In genomic region chr5:136704151-136704550, GRCm38 (mm10) we compare ENCODE assay signal across 20 mouse cellular contexts. TPM values are rescaled to one million over a fixed set of nuclear protein-coding genes. Genes with fewer than 3 reads are reported as not detected.
DNase-seq lines count a peak whose midpoint lies in the region; ATAC-seq and TF ChIP-seq lines count a peak whose summit lies in the region.
"Had no signal": no experiment of that assay in that cellular context is flagged by ENCODE, and none has a peak within 500 bp of the region (broad histone marks: within the 10 kb centered on the region; RNA-seq: fewer than 3 reads in every experiment).

No protein-coding gene starts in this region.

- H3K9ac ChIP-seq in liver, postnatal 0 days (replicated peaks), result no peak overlapping the region
- H3K9ac ChIP-seq: embryonic facial prominence, embryonic 12.5 days; forebrain, embryonic 12.5 days; heart, embryonic 15.5 days; hindbrain, embryonic 14.5 days; midbrain, embryonic 15.5 days; neural tube, embryonic 12.5 days had no signal

- no peak for TF ChIP-seq POLR2A in kidney, adult 2 months (IDR thresholded peaks at IDR 0.05; ENCODE audit: low read depth, low read length)

- TF ChIP-seq EP300 in liver, postnatal 0 days (IDR thresholded peaks at IDR 0.05; ENCODE audit: low read depth), result no peak

- H3K4me2 ChIP-seq in liver, postnatal 0 days (ENCODE audit: low read depth, low read length), result no peak overlapping the region
- H3K4me2 ChIP-seq: embryonic facial prominence, embryonic 12.5 days; forebrain, embryonic 12.5 days; heart, embryonic 15.5 days; hindbrain, embryonic 14.5 days; midbrain, embryonic 15.5 days; neural tube, embryonic 12.5 days had no signal

- 75% methylated on average over 8 of the region's 8 CpGs for WGBS in kidney, adult 2 months
- WGBS in liver, postnatal 0 days (ENCODE audit: insufficient replicate concordance), result 79% methylated on average over 8 of the region's 8 CpGs

- H3K9me3 ChIP-seq in liver, postnatal 0 days (ENCODE audit: low read length), result no peaks in the 10 kb centered on the region
- H3K9me3 ChIP-seq: embryonic facial prominence, embryonic 12.5 days; heart, embryonic 15.5 days; midbrain, embryonic 15.5 days had no signal

- no peak for TF ChIP-seq CTCF in kidney, adult 2 months (conservative IDR thresholded peaks at IDR 0.05; ENCODE audit: insufficient read depth, insufficient read length, low read depth, low read length)
- no peak for TF ChIP-seq CTCF in liver, postnatal 0 days (IDR thresholded peaks at IDR 0.05; ENCODE audit: low read depth)

- peak; percentile 23 for DNase-seq in kidney, adult 2 months
- no peak for DNase-seq in kidney, adult 8-10 months
- DNase-seq in urinary bladder, postnatal 14 days (ENCODE audit: low spot score), result peak; percentile 54
- no peak for DNase-seq in urinary bladder, postnatal 10 days (ENCODE audit: low spot score)
- peak; percentile 81 for DNase-seq in kidney, postnatal 14 days
- DNase-seq in frontal cortex, postnatal 36 days (ENCODE audit: low spot score in 2 of 2), result no peak
- no peak for DNase-seq in liver, postnatal 0 days

- no peak overlapping the region for H3K4me3 ChIP-seq in kidney, adult 2 months (ENCODE audit: insufficient read depth, low read depth, low read length)
- H3K4me3 ChIP-seq in liver, postnatal 0 days (ENCODE audit: low read depth, low read length), result no peak overlapping the region
- H3K4me3 ChIP-seq: embryonic facial prominence, embryonic 12.5 days; erythroblast, embryonic 14.5 days; forebrain, embryonic 12.5 days; gastrocnemius, adult 2 months; heart, embryonic 15.5 days; midbrain, embryonic 15.5 days; neural tube, embryonic 12.5 days had no signal

- no peaks in the 10 kb centered on the region for H3K27me3 ChIP-seq in kidney, adult 2 months (replicated peaks; ENCODE audit: control insufficient read depth, insufficient read depth, low read length)
- H3K27me3 ChIP-seq in liver, postnatal 0 days (ENCODE audit: insufficient read depth, low read length), result no peaks in the 10 kb centered on the region
- H3K27me3 ChIP-seq: embryonic facial prominence, embryonic 12.5 days; forebrain, embryonic 12.5 days; heart, embryonic 15.5 days; midbrain, embryonic 15.5 days; neural tube, embryonic 12.5 days had no signal

- H3K27ac ChIP-seq in kidney, adult 2 months (ENCODE audit: insufficient read depth, low read depth, low read length), result no peak overlapping the region
- H3K27ac ChIP-seq in liver, postnatal 0 days (ENCODE audit: low read depth), result no peak overlapping the region
- H3K27ac ChIP-seq: embryonic facial prominence, embryonic 12.5 days; forebrain, embryonic 12.5 days; gastrocnemius, adult 2 months; heart, embryonic 15.5 days; hindbrain, embryonic 14.5 days; macrophage; midbrain, embryonic 15.5 days; neural tube, embryonic 12.5 days had no signal

- ATAC-seq in liver, postnatal 0 days, result no peak
- ATAC-seq: midbrain, embryonic 15.5 days had no signal

- H3K4me1 ChIP-seq in kidney, adult 2 months (ENCODE audit: control insufficient read depth, insufficient read depth, low read length), result no peaks in the 10 kb centered on the region
- H3K4me1 ChIP-seq in liver, postnatal 0 days (ENCODE audit: insufficient read depth), result no peaks in the 10 kb centered on the region; the same call in 1 of the 2 replicates
- H3K4me1 ChIP-seq: forebrain, embryonic 12.5 days; heart, embryonic 15.5 days; midbrain, embryonic 15.5 days; neural tube, embryonic 12.5 days had no signal

- no peaks in the 10 kb centered on the region for H3K36me3 ChIP-seq in kidney, adult 2 months (ENCODE audit: control insufficient read depth, insufficient read depth, low read length)
- no peaks in the 10 kb centered on the region for H3K36me3 ChIP-seq in liver, postnatal 0 days (replicated peaks; ENCODE audit: insufficient read depth, low read length)
- H3K36me3 ChIP-seq: embryonic facial prominence, embryonic 12.5 days; forebrain, embryonic 12.5 days; heart, embryonic 15.5 days; midbrain, embryonic 15.5 days; neural tube, embryonic 12.5 days had no signal

RNA-seq across cellular contexts. Expression of gene Myl10, which starts 11.2 kb away (rescaled TPM):
- polyA plus RNA-seq in kidney, adult 2 months (2012; rRNA removed), result not detected in 2 replicates
- polyA plus RNA-seq in liver, postnatal 0 days (2015; fragmentation: Nextera tagmentation; extraction: Ambion mirVana), result not detected in 2 replicates
- polyA plus RNA-seq: cortical plate, adult 2 months; embryonic facial prominence, embryonic 12.5 days; erythroblast, embryonic 14.5 days; forebrain, embryonic 12.5 days; hindbrain, embryonic 14.5 days; liver, adult 2 months; liver, embryonic 16.5 days; lung, postnatal 0 days; macrophage; midbrain, embryonic 15.5 days; neural tube, embryonic 12.5 days had no signal

Comparison
In these comparisons a context has a peak if more than half of its experiments do, and no peak if none do; other contexts are left out.
1. DNase-seq: peak in kidney, adult 2 months (single experiment), urinary bladder, postnatal 14 days (single experiment) and kidney, postnatal 14 days (single experiment); none in kidney, adult 8-10 months (0 of 2), urinary bladder, postnatal 10 days (single experiment), frontal cortex, postnatal 36 days (0 of 2) and liver, postnatal 0 days (single experiment).